Mouse (Mus musculus): ENCODE data around the gene Lrig1.

DNA sequence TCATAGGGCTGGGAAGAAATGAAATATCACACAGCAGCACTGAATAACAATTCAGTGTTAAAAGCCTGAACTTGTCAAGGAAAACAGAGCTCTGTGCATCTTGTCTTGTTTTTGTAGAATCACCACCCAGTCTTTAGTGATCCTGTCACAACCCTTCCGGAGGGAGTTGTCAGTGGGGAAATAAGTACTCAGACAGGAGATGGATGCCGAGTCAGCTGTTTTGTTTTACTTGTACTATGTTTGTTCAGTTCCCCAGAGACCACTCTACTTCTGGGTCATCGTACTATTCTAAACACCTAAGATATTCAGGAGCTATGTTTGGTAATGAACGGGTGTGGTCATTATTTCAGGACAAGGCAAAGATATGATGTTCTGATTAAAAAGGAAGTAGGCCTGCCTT lies 111.6 kb downstream of the Lrig1 start:
- TF ChIP-seq GATA1 (IDR thresholded peaks at IDR 0.05; ENCODE audit: borderline replicate concordance, low read length) (no peak), FLI1 (IDR thresholded peaks at IDR 0.05; ENCODE audit: low read length) (no peak)

All from megakaryocyte, embryonic 14.5 days (primary cell).